Mouse (Mus musculus) T-helper 17 cell (primary cell): ENCODE results near the gene Slc25a42.
"Not testable (repeated sequence)": the region's sequence is repeated elsewhere in the genome, so short reads cannot be mapped to it uniquely, and the experiment has no call there.

Experiments
- in situ Hi-C, 2 experiments: fragments of 300-600 bp; cut with MboI, MseI; formaldehyde crosslinking; loops; 1 replicate in 1 of 2; 2 replicates in 1 of 2; pipeline ENCODE4 v1.15.1; 2025; ENCODE audit warnings: high pct_unique_total_duplicates in 2 of 2

The Slc25a42 gene

DNA sequence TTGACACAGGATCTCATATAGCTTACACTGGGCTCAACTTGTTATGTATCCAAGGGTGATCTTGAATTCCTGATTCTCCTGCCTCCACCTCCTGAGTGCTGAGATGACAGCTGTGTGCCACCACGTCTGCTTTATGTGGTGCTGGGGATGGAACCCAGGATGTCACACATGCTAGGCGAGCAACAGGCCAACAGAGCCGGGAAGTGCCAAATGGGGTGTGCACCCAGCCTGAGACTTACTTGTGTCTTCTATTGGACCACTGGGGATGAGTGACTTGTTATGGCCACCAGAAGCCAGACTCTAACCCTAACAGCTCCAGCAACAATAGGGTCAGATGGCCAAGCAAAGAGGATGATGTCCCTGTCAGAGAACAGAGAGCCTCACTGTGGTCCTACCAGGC is 4.1 kb upstream of the Slc25a42 start:
- in situ Hi-C loops: not testable (repeated sequence)

DNA sequence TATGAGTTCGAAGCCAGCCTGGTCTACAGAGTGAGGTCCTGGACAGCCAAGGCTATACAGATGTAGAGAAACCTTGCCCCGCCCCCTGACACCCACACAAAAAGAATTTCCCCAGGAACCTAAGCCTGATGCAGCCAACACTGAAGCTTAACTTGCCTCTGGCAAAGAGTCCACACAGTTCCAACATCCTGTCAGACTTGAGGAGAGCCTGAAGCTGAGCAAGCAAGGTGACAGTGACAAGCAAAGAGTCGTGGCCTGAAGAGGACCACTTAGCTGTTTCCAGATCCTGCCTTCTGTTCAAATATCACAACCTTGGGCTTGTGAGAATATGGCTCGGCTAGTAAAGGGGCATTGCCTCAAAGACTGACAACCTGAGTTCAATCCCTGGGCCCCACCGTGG is 3.0 kb upstream of the Slc25a42 start:
- in situ Hi-C loops: no loop called here

DNA sequence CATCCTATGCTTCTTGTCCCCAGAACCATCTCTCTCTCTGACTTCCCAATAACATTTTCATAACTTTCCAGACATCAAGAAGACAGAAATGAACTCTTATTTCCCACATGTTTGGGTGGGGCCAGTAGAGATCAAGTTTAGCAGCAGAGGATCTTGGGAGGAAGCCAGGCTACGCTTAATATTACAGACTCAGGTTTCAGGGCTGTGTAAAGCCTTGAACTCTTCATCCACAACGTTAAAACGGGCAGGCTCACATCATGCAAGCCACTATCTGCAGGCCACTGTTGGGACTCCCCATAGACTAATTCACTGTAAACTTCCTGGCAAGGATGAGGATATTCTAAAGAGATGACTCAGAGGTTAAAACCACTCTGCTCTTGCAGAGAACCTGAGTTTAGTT is 2.3 kb upstream of the Slc25a42 start:
- in situ Hi-C loops: no loop called here

DNA sequence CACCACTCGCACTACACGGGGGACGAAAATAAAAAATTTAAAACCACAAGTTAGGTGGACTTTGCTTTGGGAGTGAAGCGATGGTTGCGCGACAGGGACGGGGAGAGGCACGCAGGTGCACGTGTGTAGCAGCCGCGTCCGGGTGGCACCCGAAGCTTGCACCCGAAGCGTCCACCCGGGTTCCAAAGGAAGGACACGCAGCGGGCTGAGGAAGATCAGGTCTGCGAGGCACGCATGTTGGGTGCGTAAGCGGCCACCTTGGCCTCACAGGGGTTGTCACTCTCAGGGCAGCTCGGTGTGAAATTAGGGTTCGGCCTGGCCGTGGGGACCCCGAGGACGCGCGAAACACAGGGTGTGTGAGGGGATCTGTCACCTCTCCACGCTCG is 386 bp downstream of the Slc25a42 start:
- in situ Hi-C loops: no loop called here

DNA sequence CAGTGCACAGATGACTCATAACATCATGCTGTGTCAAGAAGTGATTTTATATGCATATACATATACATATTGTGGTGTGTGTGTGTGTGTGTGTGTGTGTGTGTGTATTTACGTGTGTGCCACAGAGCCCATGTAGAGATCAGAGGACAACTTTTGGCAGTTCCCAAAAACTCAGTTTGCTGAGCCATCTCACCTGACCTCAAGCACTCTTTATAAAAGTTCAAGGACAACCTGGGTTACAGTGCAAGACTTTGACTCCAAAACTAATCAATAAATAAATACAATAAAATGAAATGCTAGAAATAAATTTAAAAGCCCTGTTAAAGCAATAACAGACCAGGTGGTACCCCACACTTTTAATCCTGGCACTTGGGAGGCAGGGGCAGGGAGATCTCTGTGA is 830 bp downstream of the Slc25a42 start:
- in situ Hi-C loops: no loop called here

DNA sequence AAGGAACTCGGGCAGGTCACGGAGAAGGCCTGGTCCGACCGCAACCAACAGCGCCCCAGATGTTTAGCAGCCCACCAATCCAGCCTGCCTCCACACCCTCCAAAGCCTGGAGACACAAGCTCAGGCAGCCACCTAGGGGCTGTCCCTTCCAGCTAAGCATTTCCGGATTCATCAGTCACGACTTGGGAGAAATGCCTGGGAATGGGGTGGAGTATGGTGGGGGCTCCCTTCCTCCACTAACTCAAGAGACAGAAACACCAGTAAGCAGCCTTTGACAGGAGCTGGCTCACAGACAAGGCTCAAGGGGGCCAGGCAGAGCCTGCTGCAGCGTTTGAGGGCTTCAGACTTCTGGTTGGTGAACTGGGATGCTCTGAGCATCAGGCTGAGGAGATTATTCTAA is 1.6 kb downstream of the Slc25a42 start:
- in situ Hi-C loops: no loop called here

DNA sequence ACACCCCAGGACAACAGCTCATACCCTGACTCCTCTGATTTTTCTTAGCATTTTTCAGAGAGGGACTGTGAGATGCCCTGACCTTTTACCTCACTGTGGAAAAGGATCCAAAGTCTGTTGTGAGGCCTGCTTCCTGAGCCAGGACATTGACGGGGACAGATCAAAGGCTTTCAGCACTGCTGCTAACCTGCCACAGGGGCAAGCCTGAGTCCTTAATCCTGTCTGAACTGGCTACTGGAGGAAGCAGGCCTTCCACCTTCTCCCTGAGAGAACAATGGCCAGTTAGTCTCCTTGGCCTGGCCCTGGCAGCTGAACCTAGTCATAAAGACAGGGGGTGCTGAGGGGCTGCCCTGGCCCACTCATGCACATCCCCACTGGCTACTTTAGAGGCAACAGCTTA is 4.0 kb downstream of the Slc25a42 start:
- in situ Hi-C loops: no loop called here

DNA sequence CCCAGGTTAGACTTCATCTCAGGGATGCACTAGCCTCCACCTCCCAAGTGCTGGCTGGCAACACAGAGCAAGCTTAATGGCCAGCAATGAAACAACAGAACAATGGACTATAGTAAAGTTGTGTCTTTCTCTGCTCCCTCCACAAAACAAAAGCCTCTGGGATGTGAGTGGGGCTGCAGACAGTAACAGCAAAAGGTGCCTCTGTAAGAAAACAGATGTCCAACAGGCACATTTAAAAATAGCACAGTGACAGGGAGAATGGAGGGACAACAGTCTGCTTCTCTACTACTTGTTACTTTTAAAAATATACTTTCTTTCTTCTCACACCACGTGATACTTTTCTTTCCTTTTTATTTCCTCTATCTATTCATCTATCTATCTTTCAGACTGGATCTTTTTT is 7.3 kb downstream of the Slc25a42 start:
- in situ Hi-C loops: no loop called here

DNA sequence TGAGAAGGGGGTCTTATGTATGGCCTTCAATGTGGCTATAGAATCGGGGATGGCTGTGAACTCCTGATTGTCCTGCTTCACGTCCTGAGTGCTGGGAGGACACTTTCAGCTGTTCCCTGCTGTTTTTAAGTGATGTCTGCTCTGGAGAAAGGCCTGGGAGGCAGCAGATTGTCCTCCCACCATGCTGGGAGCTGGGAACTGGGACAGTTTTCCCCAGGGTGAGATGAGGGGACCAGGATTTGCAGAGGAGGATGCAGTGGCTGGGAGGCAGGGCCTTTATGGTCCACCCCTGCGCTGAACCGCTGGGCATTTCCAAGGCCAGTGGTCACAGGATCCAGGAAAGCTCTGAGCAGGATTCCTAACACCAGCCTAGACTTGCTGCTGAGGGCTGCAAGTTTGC is 9.0 kb downstream of the Slc25a42 start:
- in situ Hi-C loops: no loop called here

DNA sequence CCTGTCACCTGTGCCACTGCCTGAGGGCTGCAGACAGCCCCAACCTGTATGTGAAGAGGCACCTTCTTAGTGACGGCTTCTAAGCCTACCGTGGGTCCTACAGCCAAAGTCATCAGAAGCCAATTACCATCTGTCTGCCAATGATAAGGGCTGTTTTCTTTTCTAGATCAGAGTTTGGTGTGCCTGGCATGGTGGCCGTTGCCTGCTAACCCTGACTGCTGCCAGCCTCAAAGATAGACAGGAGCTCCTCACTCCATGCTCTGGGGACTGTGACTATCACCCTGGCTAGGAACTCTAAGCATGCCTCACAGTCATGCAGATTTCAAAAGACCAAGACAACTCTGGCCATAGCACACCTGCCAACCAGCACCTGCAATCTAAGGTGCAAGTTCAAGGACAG is 10.7 kb downstream of the Slc25a42 start:
- in situ Hi-C loops: no loop called here

DNA sequence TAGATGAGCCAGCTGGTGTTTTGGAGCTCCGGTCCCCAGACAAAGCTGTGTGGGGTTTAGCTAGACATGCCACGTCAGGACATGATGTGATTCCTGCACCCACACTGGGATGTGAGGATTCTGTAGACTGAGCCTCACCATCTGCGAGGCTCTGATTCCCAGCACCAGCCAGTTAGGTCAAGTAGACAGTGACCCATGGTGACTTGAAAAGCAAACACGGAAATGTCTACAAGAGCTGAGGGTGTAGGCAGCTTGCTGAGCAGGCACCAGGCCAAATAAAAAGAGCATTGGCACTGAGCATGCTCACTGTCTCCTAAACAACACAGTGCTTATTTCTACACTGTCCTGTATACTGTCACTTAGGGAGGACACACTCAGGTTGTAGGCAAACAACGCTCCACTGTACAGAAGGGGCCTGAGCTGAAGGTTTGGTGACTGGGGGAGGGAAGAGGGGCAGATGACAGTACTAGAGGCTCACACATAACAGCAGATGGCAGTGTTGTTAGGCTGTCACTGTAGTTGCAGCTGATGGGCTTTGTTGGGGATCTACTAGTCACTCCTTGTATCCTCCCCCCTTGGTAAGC is 11.9 kb downstream of the Slc25a42 start:
- in situ Hi-C loops: no loop called here

DNA sequence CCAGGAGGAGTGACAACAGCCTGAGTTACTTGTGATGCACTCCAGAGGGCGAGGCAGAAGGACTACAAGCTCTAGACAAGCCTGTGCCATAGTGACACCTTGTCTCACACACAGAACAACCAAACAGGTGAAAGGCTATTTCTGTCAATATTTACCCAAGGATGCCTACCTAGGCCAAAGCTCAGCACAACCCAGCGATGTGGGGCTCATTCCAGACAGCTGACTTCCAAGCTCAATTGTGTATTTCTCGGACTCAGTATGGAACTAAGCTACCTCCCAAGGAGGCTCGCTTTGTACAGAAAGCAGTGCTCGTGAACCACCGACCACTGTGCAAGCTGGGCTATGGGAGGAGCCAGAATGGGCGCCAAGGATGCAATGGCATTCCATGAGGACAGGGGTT is 14.5 kb downstream of the Slc25a42 start:
- in situ Hi-C loops: no loop called here

DNA sequence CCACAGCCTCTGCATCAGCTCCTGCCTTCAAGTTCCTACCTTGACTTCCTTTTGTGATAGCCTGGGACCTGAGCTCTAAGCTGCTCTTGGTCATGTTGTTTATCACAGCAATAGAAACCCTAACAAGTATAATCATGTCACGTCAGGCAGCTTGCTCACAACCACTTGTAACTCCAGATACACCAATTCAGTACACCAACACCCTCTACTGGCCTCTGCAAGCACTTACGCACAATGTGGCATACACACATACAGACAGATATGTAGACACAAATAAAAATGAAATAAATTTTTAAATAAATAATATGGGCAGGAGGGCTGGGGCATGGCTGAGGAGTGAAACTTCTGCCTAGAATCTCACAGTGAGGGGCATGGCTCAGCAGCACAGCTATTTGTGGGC is 16.3 kb downstream of the Slc25a42 start:
- in situ Hi-C loops: no loop called here

DNA sequence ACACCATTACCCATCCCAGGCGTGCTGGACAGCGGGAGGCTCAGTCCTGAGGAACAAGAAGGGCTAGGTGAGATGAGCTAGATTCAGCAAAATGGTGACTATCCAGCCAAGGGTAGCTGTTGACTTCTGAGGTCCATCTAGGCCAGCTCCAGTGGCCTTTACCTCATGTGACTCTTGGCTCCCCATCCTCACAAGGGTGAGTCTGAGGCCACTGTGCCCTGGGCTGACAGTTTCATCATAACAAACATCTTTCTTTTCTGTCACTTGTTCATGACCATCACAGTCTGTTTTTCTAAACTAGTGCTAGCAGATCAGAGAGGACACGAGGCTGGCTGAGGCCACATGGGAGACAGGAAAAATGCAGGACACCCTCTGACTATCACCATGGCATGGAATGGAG is 17.9 kb downstream of the Slc25a42 start:
- in situ Hi-C loops: no loop called here

DNA sequence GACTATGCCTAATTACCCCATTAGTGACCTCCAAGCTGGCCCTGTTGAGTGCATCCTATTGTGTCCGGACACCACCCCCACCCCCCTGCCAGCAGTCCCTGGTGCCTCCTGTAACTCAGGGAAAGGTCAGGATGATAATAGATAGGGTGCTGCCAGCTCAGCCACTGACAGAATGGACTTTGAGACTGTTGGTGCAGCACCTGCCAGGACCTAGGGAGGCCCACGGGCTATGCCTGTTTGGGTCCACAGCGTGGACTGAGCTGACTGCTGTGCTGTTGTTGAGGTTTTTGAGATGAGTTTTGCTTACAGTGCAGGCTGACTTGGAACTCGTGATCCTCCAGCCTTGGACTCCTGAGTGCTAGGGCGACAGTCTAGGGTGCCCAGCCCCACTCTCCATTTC is 18.9 kb downstream of the Slc25a42 start:
- in situ Hi-C loops: no loop called here

DNA sequence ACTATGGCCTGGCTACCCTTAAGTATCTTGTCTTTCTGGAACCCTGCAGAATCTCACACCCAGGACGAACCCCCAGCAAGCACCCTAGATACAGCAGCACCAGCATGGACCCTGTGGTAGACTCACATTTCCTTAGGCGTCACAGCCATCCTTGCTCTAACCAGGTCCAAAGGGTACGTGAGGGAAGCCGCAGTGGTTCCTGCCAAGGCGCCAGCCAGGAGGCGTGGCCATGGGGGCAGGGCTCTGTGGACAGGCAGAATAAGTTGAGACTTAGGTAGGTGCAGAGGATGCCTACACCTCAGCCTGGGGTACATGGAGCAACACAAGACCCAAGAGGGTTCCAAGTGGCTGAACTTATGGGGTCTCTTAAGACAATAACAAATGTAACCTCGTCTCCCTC is 23.4 kb downstream of the Slc25a42 start:
- in situ Hi-C loops: no loop called here

DNA sequence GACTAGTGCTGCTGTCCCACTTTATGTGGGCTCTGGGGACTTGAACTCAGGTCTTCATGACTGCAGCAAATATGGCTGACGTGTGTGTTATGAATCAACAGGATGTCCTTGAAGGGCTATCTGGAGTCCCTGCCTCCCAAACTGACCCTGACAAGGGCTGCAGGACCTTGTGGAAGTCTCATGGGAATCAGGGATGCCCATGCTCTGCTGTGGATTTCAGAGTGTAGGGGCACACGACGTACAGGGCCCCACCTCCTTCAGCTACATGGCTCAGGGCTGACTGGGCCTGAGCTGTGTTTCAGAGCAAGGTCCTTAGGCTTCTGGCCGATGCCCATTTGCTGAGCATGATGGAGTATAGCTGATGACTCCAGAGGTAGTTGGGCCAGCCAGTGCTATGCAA is 28.9 kb downstream of the Slc25a42 start:
- in situ Hi-C loops: loop anchor here in 1 of 2 experiments (5.0 kb wide), 1 partner anchor 39 kb away; no protein-coding TSS in a partner anchor

DNA sequence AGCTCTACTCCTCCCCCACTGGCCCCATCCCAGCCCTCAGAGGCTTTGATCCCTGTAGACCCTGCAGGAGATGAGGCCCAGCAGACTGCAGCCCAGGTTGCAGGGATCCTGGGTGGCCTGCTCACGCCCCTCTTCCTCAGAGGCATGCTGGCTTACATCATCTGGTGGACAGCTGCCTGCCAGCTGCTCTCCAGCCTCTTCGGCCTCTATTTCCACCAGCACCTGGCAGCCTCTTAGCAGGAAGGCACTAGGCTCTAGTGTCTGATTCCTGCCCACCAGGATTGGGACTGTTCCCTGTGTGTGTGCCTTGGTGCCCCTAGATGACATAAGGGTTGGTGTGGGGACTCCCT is 30.2 kb downstream of the Slc25a42 start:
- in situ Hi-C loops: loop anchor here in 1 of 2 experiments (5.0 kb wide), 1 partner anchor 40 kb away; no protein-coding TSS in a partner anchor

DNA sequence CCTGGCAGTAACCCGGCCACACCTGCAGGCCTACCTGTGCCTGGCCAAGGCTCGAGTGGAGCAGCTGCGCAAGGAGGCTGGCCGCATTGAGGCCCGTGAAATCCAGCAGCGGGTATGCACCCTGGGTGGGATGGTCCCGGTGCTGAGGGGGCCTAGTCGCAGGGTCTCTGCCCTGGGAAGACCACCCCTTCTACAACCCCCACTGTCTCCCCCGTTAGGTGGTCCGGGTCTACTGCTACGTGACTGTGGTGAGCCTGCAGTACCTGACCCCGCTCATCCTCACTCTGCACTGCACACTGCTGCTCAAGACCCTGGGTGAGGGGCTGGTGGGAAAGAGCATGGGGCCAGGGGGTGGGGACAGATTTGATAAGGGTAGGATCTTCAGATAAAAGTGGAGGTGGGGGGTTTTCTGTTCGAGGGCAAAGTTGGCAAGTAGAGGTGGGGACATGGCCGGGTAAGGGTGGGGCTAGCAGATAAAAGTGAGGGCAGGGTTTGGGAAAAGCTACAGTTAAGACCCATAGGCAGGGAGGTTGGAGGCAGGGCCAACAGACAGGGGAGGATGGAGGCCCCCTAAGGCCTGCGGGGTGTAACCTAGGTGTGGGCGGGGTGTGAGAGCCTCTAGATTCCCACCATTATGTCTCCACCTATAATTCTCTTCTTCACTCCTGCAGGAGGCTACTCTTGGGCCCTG is 30.7 kb downstream of the Slc25a42 start:
- in situ Hi-C loops: loop anchor here in 1 of 2 experiments (5.0 kb wide), 1 partner anchor 41 kb away; no protein-coding TSS in a partner anchor

DNA sequence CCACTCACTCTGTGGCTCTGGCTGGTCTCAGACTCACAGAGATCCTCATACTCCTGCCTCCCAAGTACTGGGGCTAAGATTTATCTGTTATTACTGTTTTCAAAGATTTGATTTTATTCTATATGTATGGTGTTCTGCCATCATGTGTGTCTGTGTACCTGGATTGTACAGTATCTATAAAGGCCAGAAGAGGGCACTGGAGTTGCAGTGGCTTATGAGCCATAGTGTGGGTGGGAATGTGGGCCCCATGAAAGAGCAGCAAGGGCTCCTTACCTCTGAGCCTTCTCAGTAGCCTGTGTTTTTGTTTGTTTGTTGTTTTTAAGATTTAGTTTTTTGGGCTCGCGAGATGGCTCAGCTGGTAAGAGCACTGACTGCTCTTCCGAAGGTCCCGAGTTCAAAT is 33.0 kb downstream of the Slc25a42 start:
- in situ Hi-C loops: no loop called here

DNA sequence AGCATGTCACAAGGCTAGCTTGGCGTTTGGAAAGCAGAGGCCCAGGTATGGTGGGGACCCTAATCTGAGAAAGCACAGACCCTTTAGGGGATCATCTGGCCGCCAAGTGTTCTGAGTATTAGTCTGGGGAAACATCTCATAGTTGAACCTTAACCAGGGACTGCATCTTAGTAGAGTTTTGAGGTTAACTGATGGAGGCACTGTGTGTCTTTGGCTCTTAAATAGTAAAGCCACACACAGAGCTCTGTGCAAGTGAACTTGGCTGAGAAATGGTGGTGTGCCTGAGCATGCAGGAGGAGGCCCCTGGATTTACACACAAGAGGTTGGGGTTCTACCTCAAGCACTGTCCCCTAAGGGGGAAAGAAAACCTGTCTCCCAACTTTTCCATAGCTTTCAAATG is 33.9 kb downstream of the Slc25a42 start:
- in situ Hi-C loops: no loop called here

DNA sequence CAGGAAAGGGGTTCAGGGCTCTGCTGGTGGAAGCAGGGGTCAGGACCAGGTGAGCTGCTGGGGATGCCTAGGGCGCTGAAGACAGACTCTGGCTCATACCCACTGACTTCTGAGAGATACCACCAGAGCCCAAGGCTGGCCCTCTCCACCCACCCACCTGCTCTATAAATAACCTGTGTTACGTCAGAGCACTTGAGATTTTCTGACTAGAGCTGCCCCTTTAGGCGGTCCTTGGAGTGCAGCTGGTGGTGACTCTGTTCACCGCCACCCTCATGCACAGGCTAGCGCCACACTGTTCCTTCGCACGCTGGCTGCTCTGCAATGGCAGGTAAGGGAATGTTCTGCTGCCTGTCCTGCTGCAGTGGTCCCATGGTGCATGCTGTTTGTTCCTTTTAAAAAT is 38.0 kb downstream of the Slc25a42 start:
- in situ Hi-C loops: no loop called here

DNA sequence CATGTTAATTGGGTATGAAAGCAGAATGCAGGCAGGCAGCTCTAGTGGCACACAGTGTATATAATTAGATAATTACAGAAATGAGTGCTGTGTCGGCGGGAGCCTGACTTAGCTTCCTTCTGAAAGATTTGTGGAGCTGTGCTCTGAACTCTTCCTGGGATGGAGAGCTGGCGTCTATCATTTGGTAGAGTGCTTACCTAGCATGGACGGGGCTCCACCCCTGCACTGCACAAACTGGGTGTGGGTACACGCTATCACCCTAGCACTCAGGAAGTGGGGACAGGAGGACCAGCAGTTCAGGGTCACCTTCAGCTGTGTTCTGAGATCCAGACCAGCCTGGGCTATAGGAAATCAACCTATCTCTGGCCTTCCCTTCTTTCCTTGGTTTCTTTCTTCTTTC is 38.8 kb downstream of the Slc25a42 start:
- in situ Hi-C loops: no loop called here
